Mouse (Mus musculus) C2C12 (cell line): ENCODE results near the gene Mindy1. TPM values are rescaled to one million over a fixed set of nuclear protein-coding genes. Genes with fewer than 3 reads are reported as not detected.
A peak's percentile ranks its signal among the peaks of the same experiment; 100 is the strongest.

Experiments
- H3K27me3 ChIP-seq: one replicate; pipeline ENCODE4 v1.6.1; 2011; ENCODE audit not compliant: control insufficient read depth, insufficient read depth, insufficient read length
- H3K36me3 ChIP-seq: one replicate; pipeline ENCODE4 v1.6.1; 2011; ENCODE audit not compliant: control insufficient read depth, insufficient read depth
- H3K4me3 ChIP-seq: one replicate; pipeline ENCODE4 v1.5.1; 2011; ENCODE audit warnings: mild to moderate bottlenecking, control low read depth; ENCODE audit not compliant: poor library complexity, insufficient read depth, severe bottlenecking
- H3K79me2 ChIP-seq: one replicate; pipeline ENCODE4 v1.6.1; 2011; ENCODE audit not compliant: control insufficient read depth, insufficient read depth
- H3K79me3 ChIP-seq: one replicate; pipeline ENCODE4 v1.6.1; 2011; ENCODE audit warnings: low read depth, control low read depth
- H3ac ChIP-seq: one replicate; pipeline ENCODE3; 2011; ENCODE audit warnings: low read depth; ENCODE audit not compliant: control insufficient read depth, insufficient read length
- CEBPB ChIP-seq: IDR thresholded peaks from one replicate; pipeline ENCODE4 v1.6.1; 2011; ENCODE audit warnings: low read depth, mild to moderate bottlenecking, control low read depth, moderate library complexity
- CTCF ChIP-seq: IDR thresholded peaks from one replicate; pipeline ENCODE4 v1.5.1; 2011; ENCODE audit not compliant: control insufficient read depth, insufficient read depth, insufficient read length
- FOSL1 ChIP-seq: IDR thresholded peaks from one replicate; pipeline ENCODE4 v1.8.0; 2011; ENCODE audit warnings: mild to moderate bottlenecking, low read length; ENCODE audit not compliant: poor library complexity, insufficient read depth, severe bottlenecking
- MAX ChIP-seq: IDR thresholded peaks from one replicate; pipeline ENCODE4 v1.6.1; 2011; ENCODE audit warnings: mild to moderate bottlenecking, control low read depth
- MYOD1 ChIP-seq: IDR thresholded peaks from one replicate; pipeline ENCODE4 v1.6.1; 2011; ENCODE audit warnings: low read depth; ENCODE audit not compliant: control insufficient read depth, insufficient read length
- MYOG ChIP-seq: IDR thresholded peaks from one replicate; pipeline ENCODE4 v1.6.1; 2011; ENCODE audit not compliant: control insufficient read depth, insufficient read length; ENCODE audit errors: extremely low read depth
- USF1 ChIP-seq: IDR thresholded peaks from one replicate; pipeline ENCODE4 v1.6.1; 2011; ENCODE audit warnings: low read depth, mild to moderate bottlenecking, control low read depth, moderate library complexity
- polyA plus RNA-seq: library from polyadenylated mRNA; unstranded; fragments of >200 nt; fragmentation: generic; extraction: Trizol; gene quantifications from one replicate; pipeline ENCODE4 v1.2.1, GENCODE M21; 2012; ENCODE audit warnings: missing spikeins

Mindy1 gene
- polyA plus RNA-seq, 1 experiment, result 43.6 TPM

GRCm38 (mm10) chr3:95247660-95248336 lies 33.3 kb upstream of the Mindy1 start:
- H3K27me3 ChIP-seq, result no peaks in the 10 kb centered on the region
- TF ChIP-seq MAX (no peak), FOSL1 (no peak)
- peaks cover 4% of the 10 kb centered on the region for H3K36me3 ChIP-seq
- H3K4me3 ChIP-seq, result no peak overlapping the region
- no peaks in the 10 kb centered on the region for H3K79me2 ChIP-seq
- no peak overlapping the region for H3ac ChIP-seq
- H3K79me3 ChIP-seq, result no peaks in the 10 kb centered on the region

- peaks cover 15% of the 10 kb centered on the region for H3K36me3 ChIP-seq
- no peaks in the 10 kb centered on the region for H3K27me3 ChIP-seq
- H3ac ChIP-seq, result no peak overlapping the region
- TF ChIP-seq FOSL1, result no peak
- TF ChIP-seq CTCF, result no peak
- no peak for TF ChIP-seq MYOD1
- TF ChIP-seq CEBPB, result no peak
- H3K79me3 ChIP-seq, result no peaks in the 10 kb centered on the region
- no peak overlapping the region for H3K4me3 ChIP-seq
- H3K79me2 ChIP-seq, result no peaks in the 10 kb centered on the region
These were observed 30.8 kb upstream of the Mindy1 start for GRCm38 (mm10) chr3:95250361-95250760.

DNA sequence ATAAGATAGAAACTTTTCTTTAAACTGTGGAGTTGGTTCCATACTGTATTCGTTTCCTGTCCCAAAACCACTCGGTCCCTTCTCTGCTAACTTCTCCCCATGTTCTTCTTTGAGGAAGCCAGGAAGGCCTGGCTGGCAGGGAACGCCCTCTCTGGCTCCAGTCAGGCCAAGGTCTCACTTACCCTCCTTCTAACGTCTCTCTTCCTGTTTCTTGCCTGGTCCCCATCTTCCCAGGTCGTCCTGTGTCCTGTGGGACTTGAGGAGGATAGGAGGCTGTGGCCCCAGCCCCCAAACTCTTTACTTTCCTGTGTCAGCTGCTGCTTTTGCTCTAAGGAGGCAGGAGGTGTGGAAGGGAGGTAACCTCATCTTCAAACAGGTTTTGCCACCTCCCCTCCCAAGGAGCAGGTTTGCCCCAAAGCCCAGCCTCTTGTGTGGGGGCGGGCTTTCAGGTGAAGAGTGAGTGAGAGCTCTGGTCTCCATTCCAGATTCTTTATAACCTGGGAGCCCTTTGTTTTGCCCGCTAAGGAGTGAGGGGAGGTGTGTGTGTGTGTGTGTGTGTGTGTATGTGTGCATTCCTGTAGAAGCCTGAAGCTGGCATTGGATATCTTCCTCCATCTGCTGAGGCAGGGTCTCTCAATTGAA lies 30.2 kb upstream of the Mindy1 start, which contains the start of gene Bnipl:
Gene Bnipl, minus strand, starts transcription at position 411 of the 642 bp plus-strand sequence.
- Histone ChIP-seq H3ac (no peak within 1 kb of the TSS), H3K27me3 (no peaks in the 10 kb centered on the region), H3K36me3 (peaks cover 19% of the 10 kb centered on the region), H3K4me3 (no peak within 1 kb of the TSS), H3K79me3 (no peaks in the 10 kb centered on the region), H3K79me2 (no peaks in the 10 kb centered on the region)
- TF ChIP-seq MAX (no peak), FOSL1 (no peak), MYOD1 (no peak), CEBPB (no peak), CTCF (no peak), MYOG (no peak), USF1 (no peak)

GRCm38 (mm10) chr3:95256931-95257330 lies 24.2 kb upstream of the Mindy1 start:
- no peaks in the 10 kb centered on the region for H3K27me3 ChIP-seq
- no peak overlapping the region for H3ac ChIP-seq
- peaks cover 41% of the 10 kb centered on the region for H3K36me3 ChIP-seq
- H3K79me2 ChIP-seq, result no peaks in the 10 kb centered on the region
- no peaks in the 10 kb centered on the region for H3K79me3 ChIP-seq
- no peak overlapping the region for H3K4me3 ChIP-seq
- TF ChIP-seq CTCF (no peak), FOSL1 (no peak), MAX (no peak), MYOG (no peak), CEBPB (no peak), USF1 (no peak), MYOD1 (no peak)

GRCm38 (mm10) chr3:95261975-95262374 lies 19.2 kb upstream of the Mindy1 start:
- Histone ChIP-seq H3K27me3 (no peaks in the 10 kb centered on the region), H3ac (no peak overlapping the region), H3K4me3 (no peak overlapping the region), H3K79me3 (no peaks in the 10 kb centered on the region), H3K36me3 (peaks cover 39% of the 10 kb centered on the region), H3K79me2 (no peaks in the 10 kb centered on the region)
- TF ChIP-seq FOSL1 (no peak), MYOG (no peak), MAX (no peak), USF1 (no peak), CTCF (no peak), CEBPB (no peak), MYOD1 (no peak)

GRCm38 (mm10) chr3:95263089-95263739 lies 17.9 kb upstream of the Mindy1 start:
- Histone ChIP-seq H3K79me3 (no peaks in the 10 kb centered on the region), H3K79me2 (no peaks in the 10 kb centered on the region), H3K4me3 (no peak overlapping the region), H3K27me3 (no peaks in the 10 kb centered on the region), H3ac (no peak overlapping the region), H3K36me3 (peaks cover 39% of the 10 kb centered on the region)
- TF ChIP-seq USF1 (no peak), FOSL1 (no peak), CTCF (peak; percentile 55)
